Mouse (Mus musculus): ENCODE results near the gene Olfr1257. TPM values are rescaled to one million over a fixed set of nuclear protein-coding genes. Genes with fewer than 3 reads are reported as not detected.
"Not testable (repeated sequence)": the region's sequence is repeated elsewhere in the genome, so short reads cannot be mapped to it uniquely, and the experiment has no call there.

Olfr1257 gene
- total RNA-seq (2021): not detected
- long read RNA-seq, experiment 1: 0 reads
- long read RNA-seq, experiment 2: 0 reads

DNA sequence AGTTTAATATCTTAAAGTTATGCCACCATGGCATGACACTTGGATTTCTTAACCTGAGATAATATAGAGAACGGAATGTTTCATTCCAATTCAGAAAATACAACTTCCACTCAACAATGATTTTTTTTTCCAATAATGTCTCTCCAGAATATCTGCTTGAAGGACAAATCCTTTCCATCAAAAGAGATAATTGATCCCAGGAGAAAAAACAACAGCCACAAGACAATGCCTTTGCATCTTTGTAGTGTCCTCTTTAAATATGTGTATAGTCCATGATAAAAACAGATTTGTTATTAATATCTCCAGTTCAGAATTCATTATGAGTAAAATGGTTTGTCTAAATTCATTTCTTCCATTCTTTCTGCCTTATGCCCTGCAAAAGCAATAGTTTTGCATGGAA, at the start of gene Olfr1257:
TSS of gene Olfr1257 (plus strand) at position 301 of the 400 bp plus-strand sequence.
- no peak for DNase-seq (ENCODE audit: low spot score in 2 of 2)

DNA sequence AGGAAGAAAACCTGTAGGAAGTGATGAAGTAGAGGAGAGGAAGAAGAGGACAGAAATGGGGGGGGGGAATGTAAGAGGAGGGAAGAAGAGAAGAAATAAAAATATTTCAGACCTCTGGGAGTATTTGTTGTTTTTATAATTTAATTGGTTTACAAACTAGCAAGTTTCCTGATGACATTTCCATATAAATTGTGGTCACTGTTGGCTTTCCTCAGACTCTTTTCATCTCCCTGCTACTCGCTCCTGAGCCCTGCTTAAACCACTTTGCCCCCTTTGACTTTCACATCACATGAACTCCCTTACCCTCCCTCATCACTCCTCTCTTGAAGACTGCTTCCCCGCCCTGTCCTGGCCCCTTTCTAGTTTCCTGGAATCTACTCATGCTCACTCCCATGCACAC, 36.8 kb upstream of the Olfr1257 start, which contains the start of gene Olfr1256:
TSS of gene Olfr1256 (minus strand) at position 101 of the 400 bp plus-strand sequence.
- no peak for DNase-seq (ENCODE audit: low spot score in 2 of 2)

DNA sequence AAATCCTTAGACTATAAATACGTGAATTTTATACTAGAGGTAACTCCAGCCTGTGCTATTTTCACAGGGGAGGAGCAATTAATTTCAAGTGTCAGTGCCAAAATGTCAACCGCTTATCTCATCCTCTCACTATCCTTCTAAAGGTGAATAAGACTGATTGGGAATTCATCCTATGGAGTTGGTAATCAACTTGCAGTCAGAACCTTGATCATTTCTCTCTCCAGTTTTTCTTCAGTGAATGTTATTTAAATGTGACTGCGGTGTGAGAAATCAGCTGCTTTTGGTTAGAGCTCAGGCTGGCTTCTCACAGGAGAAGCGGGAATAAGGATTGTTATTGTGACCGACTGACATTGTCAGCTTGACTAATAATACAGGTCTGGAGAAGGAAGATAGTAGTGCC, 30.1 kb upstream of the Olfr1257 start, which contains the start of gene Olfr48:
TSS of gene Olfr48 (minus strand) at position 101 of the 400 bp plus-strand sequence.
- no peak for DNase-seq (ENCODE audit: low spot score in 2 of 2)

DNA sequence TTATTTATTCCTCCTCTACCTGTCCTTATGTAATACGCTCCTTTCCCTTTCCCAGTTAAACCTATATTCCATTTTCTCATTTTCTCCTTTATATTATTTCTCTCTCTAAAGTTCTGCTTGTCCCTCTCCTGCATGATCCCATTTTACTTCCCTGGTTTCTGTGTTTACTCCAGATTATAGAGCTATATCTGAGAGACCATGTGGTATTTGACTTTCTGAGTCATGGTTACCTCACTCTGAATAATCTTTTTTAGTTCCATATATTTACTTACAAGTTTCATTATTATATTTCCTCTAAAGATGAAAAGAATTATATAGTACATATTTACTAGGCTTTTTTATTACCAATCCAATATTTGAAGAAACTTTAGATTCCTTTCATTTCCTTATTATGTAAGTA, 29.0 kb upstream of the Olfr1257 start:
- DNase-seq (ENCODE audit: low spot score in 2 of 2): no peak

DNA sequence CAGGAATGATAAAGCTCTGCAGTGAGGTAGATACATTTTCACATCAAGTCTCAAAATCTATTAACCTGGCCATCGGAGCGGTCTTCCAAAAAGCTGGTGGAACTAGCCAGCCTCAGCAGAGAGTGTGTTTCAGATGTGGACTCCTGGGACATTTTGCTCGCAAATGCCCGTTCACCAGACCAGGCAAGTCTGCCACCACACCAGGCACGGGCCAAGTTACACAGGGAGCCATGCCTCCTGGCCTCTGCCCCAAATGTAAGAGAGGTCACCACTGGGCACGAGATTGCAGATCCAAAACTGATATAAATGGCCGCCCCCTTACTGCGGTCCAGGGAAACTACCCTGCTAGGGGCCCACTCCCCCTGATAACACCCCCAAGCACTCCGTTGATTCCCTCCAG, 34.4 kb downstream of the Olfr1257 start:
- DNase-seq (ENCODE audit: low spot score in 2 of 2): not testable (repeated sequence)

DNA sequence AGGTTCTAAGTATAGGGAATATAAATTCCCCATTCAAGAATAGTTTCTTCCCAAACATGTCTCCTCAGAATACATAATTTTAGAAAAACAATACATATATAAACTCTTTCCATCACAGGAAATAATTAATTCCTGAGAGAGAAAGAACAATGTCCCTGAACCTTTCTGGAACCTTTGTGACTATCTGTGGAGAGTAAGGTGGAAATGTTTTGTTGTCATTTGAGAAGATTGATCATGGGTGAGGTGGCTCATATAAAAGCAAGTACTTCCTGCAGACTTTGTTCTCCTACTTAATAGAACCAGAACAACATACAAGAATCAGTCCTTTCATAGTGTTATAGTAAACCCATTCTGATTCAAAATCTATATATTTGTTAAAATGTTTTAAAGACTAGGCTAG, 48.8 kb downstream of the Olfr1257 start, which contains the start of gene Olfr1258:
TSS of gene Olfr1258 (plus strand) at position 301 of the 400 bp plus-strand sequence.
- no peak for DNase-seq (ENCODE audit: low spot score in 2 of 2)

Other genes starting within 250 kb of the Olfr1257 start
- gene Olfr1249, start 243.5 kb upstream of the Olfr1257 start, total RNA-seq (2021): not detected
- gene Olfr1250, start 217.0 kb upstream of the Olfr1257 start, total RNA-seq (2021): not detected
- gene Olfr1251, start 206.5 kb upstream of the Olfr1257 start, total RNA-seq (2021): not detected
- not detected for gene Olfr1252, start 153.4 kb upstream of the Olfr1257 start, total RNA-seq (2021)
- not detected for gene Olfr1253, start 121.3 kb upstream of the Olfr1257 start, total RNA-seq (2021)
- not detected for gene Olfr1254, start 84.8 kb upstream of the Olfr1257 start, total RNA-seq (2021)
- gene Olfr1255, start 66.4 kb upstream of the Olfr1257 start, total RNA-seq (2021): not detected
- gene Olfr1256, start 36.9 kb upstream of the Olfr1257 start, total RNA-seq (2021): not detected
- gene Olfr48, start 30.2 kb upstream of the Olfr1257 start, total RNA-seq (2021): not detected
- gene Olfr1258, start 48.9 kb downstream of the Olfr1257 start, total RNA-seq (2021): not detected
- not detected for gene Olfr1259, start 70.2 kb downstream of the Olfr1257 start, total RNA-seq (2021)
- gene Olfr1260, start 95.9 kb downstream of the Olfr1257 start, total RNA-seq (2021): not detected
- gene Olfr1261, start 112.8 kb downstream of the Olfr1257 start, total RNA-seq (2021): not detected
- gene Olfr1262, start 121.7 kb downstream of the Olfr1257 start, total RNA-seq (2021): not detected
- not detected for gene Olfr1263, start 133.7 kb downstream of the Olfr1257 start, total RNA-seq (2021)
- gene Olfr1264, start 147.1 kb downstream of the Olfr1257 start, total RNA-seq (2021): not detected
- gene Olfr1265, start 156.9 kb downstream of the Olfr1257 start, total RNA-seq (2021): not detected
- not detected for gene Olfr140, start 185.2 kb downstream of the Olfr1257 start, total RNA-seq (2021)
- not detected for gene Olfr1269, start 243.0 kb downstream of the Olfr1257 start, total RNA-seq (2021)

All from layer of hippocampus, postnatal 14 days (tissue).